Mouse (Mus musculus) myocyte (in vitro differentiated cells): ENCODE results near the gene Syne2. TPM values are rescaled to one million over a fixed set of nuclear protein-coding genes. Genes with fewer than 3 reads are reported as not detected.

Experiments
- H3K27me3 ChIP-seq: one replicate; pipeline ENCODE4 v1.6.1; 2011; ENCODE audit not compliant: control insufficient read depth, insufficient read depth, insufficient read length
- H3K36me3 ChIP-seq: one replicate; pipeline ENCODE4 v1.6.1; 2011; ENCODE audit not compliant: control insufficient read depth, insufficient read depth
- H3K4me2 ChIP-seq: one replicate; pipeline ENCODE4 v1.6.1; 2011; ENCODE audit warnings: low read depth, control low read depth
- H3K4me3 ChIP-seq: one replicate; pipeline ENCODE4 v1.5.1; 2011; ENCODE audit warnings: mild to moderate bottlenecking, control low read depth, moderate library complexity
- H3K79me2 ChIP-seq: one replicate; pipeline ENCODE4 v1.6.1; 2011; ENCODE audit not compliant: control insufficient read depth, insufficient read depth
- H3ac ChIP-seq: one replicate; pipeline ENCODE4 v1.6.1; 2011; ENCODE audit not compliant: control insufficient read depth, insufficient read length
- CEBPB ChIP-seq: IDR thresholded peaks from 2 replicates; pipeline ENCODE4 v1.6.1; 2011; ENCODE audit warnings: mild to moderate bottlenecking, moderate library complexity; ENCODE audit not compliant: poor library complexity, insufficient read depth, severe bottlenecking
- E2F4 ChIP-seq: IDR thresholded peaks from one replicate; pipeline ENCODE4 v1.6.1; 2011; ENCODE audit warnings: mild to moderate bottlenecking, control low read depth, moderate library complexity; ENCODE audit not compliant: insufficient read depth
- MAX ChIP-seq: IDR thresholded peaks from one replicate; pipeline ENCODE4 v1.6.1; 2011; ENCODE audit warnings: low read depth, mild to moderate bottlenecking, control low read depth
- MYOD1 ChIP-seq, 3 experiments: IDR thresholded peaks; one replicate each; pipeline ENCODE4 v1.6.1; 2011; ENCODE audit warnings: control low read depth in 2 of 3, low read depth in 2 of 3, mild to moderate bottlenecking in 2 of 3, moderate library complexity in 1 of 3; ENCODE audit not compliant: insufficient read length in 2 of 3, control insufficient read depth in 1 of 3
- MYOG ChIP-seq, 3 experiments: IDR thresholded peaks; one replicate each; pipeline ENCODE4 v1.6.1; 2011; ENCODE audit warnings: control low read depth in 2 of 3, low read depth in 2 of 3, mild to moderate bottlenecking in 2 of 3; ENCODE audit not compliant: insufficient read length in 2 of 3, control insufficient read depth in 1 of 3, insufficient read depth in 1 of 3
- POLR2A ChIP-seq: IDR thresholded peaks from one replicate; pipeline ENCODE4 v1.6.1; 2011; ENCODE audit warnings: low read depth, mild to moderate bottlenecking, control low read depth, moderate library complexity; ENCODE audit not compliant: insufficient read length
- POLR2AphosphoS2 ChIP-seq: IDR thresholded peaks from one replicate; pipeline ENCODE4 v1.6.1; 2011; ENCODE audit warnings: low read depth, control low read depth; ENCODE audit not compliant: insufficient read length
- REST ChIP-seq: IDR thresholded peaks from one replicate; pipeline ENCODE4 v1.6.1; 2011; ENCODE audit warnings: mild to moderate bottlenecking, control low read depth, moderate library complexity; ENCODE audit not compliant: insufficient read depth, insufficient read length
- SRF ChIP-seq: IDR thresholded peaks from one replicate; pipeline ENCODE4 v1.6.1; 2011; ENCODE audit warnings: low read depth; ENCODE audit not compliant: control insufficient read depth, insufficient read length
- TCF12 ChIP-seq: IDR thresholded peaks from one replicate; pipeline ENCODE4 v1.6.1; 2011; ENCODE audit warnings: mild to moderate bottlenecking, control low read depth; ENCODE audit not compliant: poor library complexity, insufficient read depth, severe bottlenecking
- TCF3 ChIP-seq: IDR thresholded peaks from one replicate; pipeline ENCODE4 v1.6.1; 2011; ENCODE audit warnings: low read depth, control low read depth; ENCODE audit not compliant: insufficient read length
- USF1 ChIP-seq: IDR thresholded peaks from one replicate; pipeline ENCODE4 v1.6.1; 2011; ENCODE audit warnings: low read depth, mild to moderate bottlenecking, control low read depth, moderate library complexity
- polyA plus RNA-seq: library from polyadenylated mRNA; unstranded; fragments of >200 nt; fragmentation: generic; extraction: Trizol; gene quantifications from one replicate; pipeline ENCODE4 v1.2.1, GENCODE M21; 2012; ENCODE audit warnings: missing spikeins

The Syne2 gene
- polyA plus RNA-seq, 1 experiment: 3.7 TPM

- H3K79me2 ChIP-seq: no peaks in the 10 kb centered on the region
- no peak overlapping the region for H3K4me3 ChIP-seq
- H3K27me3 ChIP-seq: no peaks in the 10 kb centered on the region
- TF ChIP-seq SRF: no peak
- TF ChIP-seq MYOD1 (IDR thresholded peaks at IDR 0.05; ENCODE audit: control insufficient read depth in 1 of 3, insufficient read length in 2 of 3, low read depth in 2 of 3): no peak
- no peak for TF ChIP-seq POLR2A
- no peak for TF ChIP-seq TCF12
- TF ChIP-seq TCF3: no peak
- no peak for TF ChIP-seq E2F4
- TF ChIP-seq REST: no peak
- no peak for TF ChIP-seq POLR2AphosphoS2
- no peak for TF ChIP-seq MAX
- no peak for TF ChIP-seq CEBPB
- no peak for TF ChIP-seq MYOG (IDR thresholded peaks at IDR 0.05; ENCODE audit: control insufficient read depth in 1 of 3, insufficient read depth in 1 of 3, insufficient read length in 2 of 3, low read depth in 2 of 3)
- no peak for TF ChIP-seq USF1
- no peak overlapping the region for H3ac ChIP-seq
- no peaks in the 10 kb centered on the region for H3K36me3 ChIP-seq
- no peak overlapping the region for H3K4me2 ChIP-seq
These were observed 4.2 kb downstream of the Syne2 start for GRCm38 (mm10) chr12:75822122-75822521.

DNA sequence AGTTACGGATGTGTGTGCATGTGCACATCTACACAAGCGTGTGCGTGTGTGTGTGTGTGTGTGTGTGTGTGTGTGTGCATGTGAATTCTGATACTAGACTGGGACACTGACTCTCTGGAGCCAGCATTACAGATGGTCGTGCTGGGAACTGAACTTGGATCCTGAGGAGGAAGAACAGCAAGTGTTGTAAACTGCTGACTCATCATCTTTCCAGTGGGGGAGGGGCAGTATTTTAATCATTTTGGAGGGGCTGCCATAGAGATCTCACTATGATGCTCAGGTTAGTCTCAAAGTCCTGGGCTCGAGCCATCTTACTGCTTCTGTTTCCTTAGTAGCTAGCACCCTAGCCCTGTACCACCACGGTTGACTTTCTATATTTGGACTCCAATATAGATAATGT, 5.5 kb downstream of the Syne2 start:
- Histone ChIP-seq H3K4me3 (no peak overlapping the region), H3K36me3 (no peaks in the 10 kb centered on the region), H3ac (no peak overlapping the region), H3K27me3 (no peaks in the 10 kb centered on the region), H3K79me2 (no peaks in the 10 kb centered on the region), H3K4me2 (no peak overlapping the region)
- no peak for TF ChIP-seq REST
- TF ChIP-seq E2F4: no peak
- TF ChIP-seq TCF3: no peak
- TF ChIP-seq MYOG (IDR thresholded peaks at IDR 0.05; ENCODE audit: control insufficient read depth in 1 of 3, insufficient read depth in 1 of 3, insufficient read length in 2 of 3, low read depth in 2 of 3): no peak
- no peak for TF ChIP-seq MAX
- TF ChIP-seq POLR2AphosphoS2: no peak
- TF ChIP-seq POLR2A: no peak
- TF ChIP-seq USF1: no peak
- no peak for TF ChIP-seq SRF
- no peak for TF ChIP-seq CEBPB
- TF ChIP-seq MYOD1 (IDR thresholded peaks at IDR 0.05; ENCODE audit: control insufficient read depth in 1 of 3, insufficient read length in 2 of 3, low read depth in 2 of 3): no peak
- no peak for TF ChIP-seq TCF12

GRCm38 (mm10) chr12:75825458-75825857, 7.5 kb downstream of the Syne2 start:
- Histone ChIP-seq H3K4me2 (no peak overlapping the region), H3ac (no peak overlapping the region), H3K79me2 (no peaks in the 10 kb centered on the region), H3K4me3 (no peak overlapping the region), H3K36me3 (no peaks in the 10 kb centered on the region), H3K27me3 (no peaks in the 10 kb centered on the region)
- no peak for TF ChIP-seq MYOG (IDR thresholded peaks at IDR 0.05; ENCODE audit: control insufficient read depth in 1 of 3, insufficient read depth in 1 of 3, insufficient read length in 2 of 3, low read depth in 2 of 3)
- TF ChIP-seq SRF: no peak
- TF ChIP-seq E2F4: no peak
- no peak for TF ChIP-seq REST
- TF ChIP-seq TCF12: no peak
- no peak for TF ChIP-seq TCF3
- TF ChIP-seq POLR2AphosphoS2: no peak
- no peak for TF ChIP-seq MYOD1 (IDR thresholded peaks at IDR 0.05; ENCODE audit: control insufficient read depth in 1 of 3, insufficient read length in 2 of 3, low read depth in 2 of 3)
- no peak for TF ChIP-seq CEBPB
- no peak for TF ChIP-seq USF1
- TF ChIP-seq POLR2A: no peak
- no peak for TF ChIP-seq MAX

- TF ChIP-seq POLR2A (no peak), MAX (no peak), POLR2AphosphoS2 (no peak), MYOG (IDR thresholded peaks at IDR 0.05; ENCODE audit: control insufficient read depth in 1 of 3, insufficient read depth in 1 of 3, insufficient read length in 2 of 3, low read depth in 2 of 3) (no peak), CEBPB (no peak), MYOD1 (IDR thresholded peaks at IDR 0.05; ENCODE audit: control insufficient read depth in 1 of 3, insufficient read length in 2 of 3, low read depth in 2 of 3) (no peak), TCF12 (no peak), SRF (no peak), USF1 (no peak), TCF3 (no peak), E2F4 (no peak), REST (no peak)
- H3K27me3 ChIP-seq: no peaks in the 10 kb centered on the region
- peak overlapping the region; percentile 27 for H3K4me3 ChIP-seq
- H3K4me2 ChIP-seq: peak overlapping the region; percentile 100
- no peak overlapping the region for H3ac ChIP-seq
- no peaks in the 10 kb centered on the region for H3K79me2 ChIP-seq
- no peaks in the 10 kb centered on the region for H3K36me3 ChIP-seq
These were observed 8.9 kb downstream of the Syne2 start for GRCm38 (mm10) chr12:75826699-75827353.
